Mouse (Mus musculus) MEL (cell line): ENCODE results near the gene Eloa.

Experiments used
- CTCF ChIP-seq, 3 experiments: IDR thresholded peaks in 2 of 3; conservative IDR thresholded peaks in 1 of 3; 2 replicates each; pipeline ENCODE4 v1.5.1; 2011 to 2012; ENCODE audit warnings: low read length in 3 of 3, low read depth in 2 of 3, mild to moderate bottlenecking in 2 of 3, improper control_type of control experiment in 1 of 3, inconsistent platforms in 1 of 3, mixed read lengths in 1 of 3, moderate library complexity in 1 of 3; ENCODE audit not compliant: control insufficient read depth in 1 of 3, insufficient read depth in 1 of 3, poor library complexity in 1 of 3, severe bottlenecking in 1 of 3
- EP300 ChIP-seq, 2 experiments: IDR thresholded peaks; 2 replicates each; pipeline ENCODE4 v1.6.1; 2011; ENCODE audit warnings: improper control_type of control experiment in 2 of 2, low read length in 2 of 2, low read depth in 1 of 2, mild to moderate bottlenecking in 1 of 2
- GATA1 ChIP-seq: IDR thresholded peaks from 2 replicates; pipeline ENCODE4 v1.6.1; 2011; ENCODE audit warnings: low read depth, low read length, improper control_type of control experiment
- MAZ ChIP-seq: IDR thresholded peaks from 2 replicates; pipeline ENCODE4 v1.6.1; 2012; ENCODE audit warnings: low read depth, mild to moderate bottlenecking, inconsistent platforms, low read length, improper control_type of control experiment
- NRF1 ChIP-seq: IDR thresholded peaks from 2 replicates; pipeline ENCODE4 v1.6.1; 2014; ENCODE audit warnings: low read depth, mild to moderate bottlenecking, inconsistent platforms, low read length, improper control_type of control experiment, moderate library complexity; ENCODE audit not compliant: poor library complexity, insufficient read depth, severe bottlenecking
- POLR2A ChIP-seq, 2 experiments: IDR thresholded peaks; 2 replicates each; pipeline ENCODE4 v1.6.1; 2011 to 2012; ENCODE audit warnings: low read length in 2 of 2, mild to moderate bottlenecking in 2 of 2, control low read depth in 1 of 2, improper control_type of control experiment in 1 of 2, low read depth in 1 of 2, moderate library complexity in 1 of 2; ENCODE audit not compliant: control insufficient read depth in 1 of 2, insufficient read depth in 1 of 2, poor library complexity in 1 of 2
- USF2 ChIP-seq, 2 experiments: IDR thresholded peaks; 2 replicates each; pipeline ENCODE4 v1.6.1; 2011 to 2012; ENCODE audit warnings: improper control_type of control experiment in 2 of 2, low read length in 2 of 2, borderline replicate concordance in 1 of 2, inconsistent platforms in 1 of 2, low read depth in 1 of 2, mild to moderate bottlenecking in 1 of 2; ENCODE audit not compliant: insufficient read depth in 1 of 2

DNA sequence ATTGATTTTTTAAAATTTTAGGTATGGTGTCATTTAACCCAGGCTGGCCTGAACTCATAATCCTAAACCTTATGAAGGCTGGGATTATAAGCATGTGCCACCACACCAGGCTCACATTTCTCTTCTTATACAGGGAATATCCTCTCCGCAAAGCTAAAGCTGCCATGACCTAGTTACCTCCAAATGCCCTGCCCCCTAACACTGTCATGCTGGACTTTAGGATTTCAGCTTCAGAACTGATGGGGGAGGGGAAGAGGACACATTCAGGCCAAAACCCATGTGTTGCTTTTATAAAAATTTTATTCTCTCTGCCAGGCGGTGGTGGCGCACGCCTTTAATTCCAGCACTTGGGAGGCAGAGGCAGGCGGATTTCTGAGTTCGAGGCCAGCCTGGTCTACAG lies 27.6 kb downstream of the Eloa start:
- TF ChIP-seq CTCF (IDR thresholded peaks at IDR 0.05 in 2 of 3, conservative IDR thresholded peaks at IDR 0.05 in 1 of 3; ENCODE audit: control insufficient read depth in 1 of 3, insufficient read depth in 1 of 3, low read depth in 2 of 3, low read length in 3 of 3, poor library complexity in 1 of 3, severe bottlenecking in 1 of 3) (no peak), MAZ (no peak), POLR2A (IDR thresholded peaks at IDR 0.05; ENCODE audit: control insufficient read depth in 1 of 2, insufficient read depth in 1 of 2, low read depth in 1 of 2, low read length in 2 of 2, poor library complexity in 1 of 2) (no peak), EP300 (IDR thresholded peaks at IDR 0.05; ENCODE audit: low read depth in 1 of 2, low read length in 2 of 2) (no peak), NRF1 (no peak), USF2 (IDR thresholded peaks at IDR 0.05; ENCODE audit: borderline replicate concordance in 1 of 2, insufficient read depth in 1 of 2, low read depth in 1 of 2, low read length in 2 of 2) (no peak), GATA1 (no peak)
